Mouse (Mus musculus): ENCODE measurements around the gene Mymk.

DNA sequence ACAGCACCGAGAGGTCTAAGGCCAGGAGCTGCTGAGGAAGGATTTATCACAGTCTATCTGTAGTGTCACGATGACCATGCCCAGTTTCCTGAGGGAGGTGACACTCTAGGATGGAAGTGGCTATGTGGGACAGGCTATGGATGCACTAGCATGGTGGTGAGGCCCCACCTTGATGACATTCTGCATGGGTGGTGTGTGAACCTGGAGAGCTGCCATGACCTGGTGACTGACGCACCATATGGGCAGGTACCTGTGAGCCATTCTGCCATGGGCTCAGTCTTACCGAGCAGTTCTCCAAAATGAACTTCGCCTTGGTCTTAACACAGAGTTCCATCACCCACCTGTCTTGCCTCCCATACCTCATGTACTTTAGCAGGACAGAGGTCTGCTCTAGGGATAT lies 15.6 kb upstream of the Mymk start:
- TF ChIP-seq CTCF (IDR thresholded peaks at IDR 0.05; ENCODE audit: low read depth, low read length), result no peak
- TF ChIP-seq POLR2A (IDR thresholded peaks at IDR 0.05; ENCODE audit: borderline replicate concordance, low read depth, low read length), result no peak

Data from bone marrow macrophage, adult 2 months (primary cell).